ENCODE assay signal across 18 mouse cellular contexts in genomic region chr7:5091008-5091728, GRCm38 (mm10). TPM values are rescaled to one million over a fixed set of nuclear protein-coding genes. Genes with fewer than 3 reads are reported as not detected.
A peak's percentile ranks its signal among the peaks of the same experiment; 100 is the strongest.
DNase-seq lines count a peak whose midpoint lies in the region; TF ChIP-seq lines count a peak whose summit lies in the region.
"Had no signal": no experiment of that assay in that cellular context is flagged by ENCODE, and none has a peak within 500 bp of the region (broad histone marks: within the 10 kb centered on the region; RNA-seq: fewer than 3 reads in every experiment).

No protein-coding gene starts in this region.

- intact Hi-C loops in left cerebral cortex, adult 2 months (cut with DNase I) = no loop called here
- intact Hi-C loops in left cerebral cortex, postnatal 25 days (cut with DNase I) = no loop called here

- peak overlapping the region; percentile 28; the same call in 1 of the 2 replicates for H3K27ac ChIP-seq in left cerebral cortex, adult 2 months
- H3K27ac ChIP-seq: kidney, postnatal 0 days; liver, embryonic 15.5 days; macrophage had no signal

- no peak for TF ChIP-seq CTCF in left cerebral cortex, adult 2 months (IDR thresholded peaks at IDR 0.05)

- peak; percentile 51 to 65 for DNase-seq in frontal cortex, postnatal 36 days (ENCODE audit: low spot score in 2 of 2)
- no peak for DNase-seq in frontal cortex, postnatal 10 days (ENCODE audit: low spot score in 2 of 2)
- no peak for DNase-seq in left cerebral cortex, adult 2 months (ENCODE audit: extremely low spot score in 1 of 2, low spot score in 2 of 2)
- no peak for DNase-seq in left cerebral cortex, adult 11 months (ENCODE audit: low spot score)
- DNase-seq in layer of hippocampus, adult 8-10 months (ENCODE audit: low spot score in 2 of 2) = peak; percentile 64 to 68
- peak; percentile 41 to 78 for DNase-seq in left cerebral cortex, postnatal 25 days (ENCODE audit: low spot score in 2 of 2)
- DNase-seq in thymus, postnatal 10 days (ENCODE audit: low spot score in 2 of 2) = no peak
- DNase-seq: cerebellum, postnatal 25 days; gastrocnemius, postnatal 14 days; heart, postnatal 4 days; midbrain, embryonic 14.5 days; thymus, adult 2 months had no signal

- no peak overlapping the region for H3K4me3 ChIP-seq in left cerebral cortex, adult 2 months
- H3K4me3 ChIP-seq: heart, embryonic 12.5 days; liver, embryonic 15.5 days had no signal

RNA-seq across cellular contexts. Expression of gene Epn1, which starts 11.1 kb away (rescaled TPM):
- total RNA-seq in left cerebral cortex, adult 2 months (2021) = 100 to 1,000 TPM; 470 to 471 TPM
- 100 to 1,000 TPM; 411 to 477 (median 457) TPM for total RNA-seq in layer of hippocampus, adult 8-10 months (2022)
- total RNA-seq in left cerebral cortex, postnatal 25 days (2021) = 100 to 1,000 TPM; 454 to 461 TPM

RNA-seq across cellular contexts. Expression of gene Rfpl4, which starts 25.6 kb away (rescaled TPM):
- not detected for total RNA-seq in left cerebral cortex, adult 2 months (2021)
- not detected for total RNA-seq in layer of hippocampus, adult 8-10 months (2022)
- total RNA-seq in left cerebral cortex, postnatal 25 days (2021) = not detected
- total RNA-seq: ES-E14; gastrocnemius, postnatal 14 days; heart, postnatal 4 days; left cerebral cortex, postnatal 10 days had no signal

RNA-seq across cellular contexts. Expression of gene U2af2, which starts 29.2 kb away (rescaled TPM):
- total RNA-seq in left cerebral cortex, adult 2 months (2021) = 100 to 1,000 TPM; 183 to 187 TPM
- total RNA-seq in layer of hippocampus, adult 8-10 months (2022) = 100 to 1,000 TPM; 175 to 196 (median 179) TPM
- total RNA-seq in left cerebral cortex, postnatal 25 days (2021) = 100 to 1,000 TPM; 171 to 180 TPM

RNA-seq across cellular contexts. Expression of gene Rasl2-9, which starts 34.6 kb away (rescaled TPM):
- total RNA-seq in left cerebral cortex, adult 2 months (2021) = under 1 TPM in 1 of 2 experiments, not detected in 1; 0.58 TPM
- total RNA-seq in layer of hippocampus, adult 8-10 months (2022) = 1 to 10 TPM in 1 of 4 experiments, under 1 TPM in 2, not detected in 1; 0.63 to 1.0 (median 0.77) TPM
- total RNA-seq in left cerebral cortex, postnatal 25 days (2021) = not detected

RNA-seq across cellular contexts. Expression of gene Zfp580, which starts 39.8 kb away (rescaled TPM):
- 10 to 100 TPM; 30.5 to 32.5 TPM for total RNA-seq in left cerebral cortex, adult 2 months (2021)
- 10 to 100 TPM; 22.8 to 28.6 (median 27.8) TPM for total RNA-seq in layer of hippocampus, adult 8-10 months (2022)
- total RNA-seq in left cerebral cortex, postnatal 25 days (2021) = 10 to 100 TPM; 36.8 to 41.7 TPM

Comparison
In these comparisons a context has a peak if more than half of its experiments do, and no peak if none do; other contexts are left out.
1. DNase-seq: peak in frontal cortex, postnatal 36 days (2 of 2), layer of hippocampus, adult 8-10 months (2 of 2) and left cerebral cortex, postnatal 25 days (2 of 2); none in frontal cortex, postnatal 10 days (0 of 2), left cerebral cortex, adult 2 months (0 of 2), left cerebral cortex, adult 11 months (single experiment) and thymus, postnatal 10 days (0 of 2).